Mouse (Mus musculus) liver, embryonic 15.5 days (tissue): Measurements from ENCODE around the gene Gpr12. TPM values are rescaled to one million over a fixed set of nuclear protein-coding genes. Genes with fewer than 3 reads are reported as not detected.
"Not testable (repeated sequence)": the region's sequence is repeated elsewhere in the genome, so short reads cannot be mapped to it uniquely, and the experiment has no call there.

ENCODE experiments used
- ATAC-seq: fragments of 200-750 bp; cut with Nextera tagmentation; 2 replicates; pipeline ENCODE4 v1.8.0; 2017; ENCODE audit warnings: moderate number of reproducible peaks, mild to moderate bottlenecking, moderate library complexity; ENCODE audit not compliant: insufficient read depth
- H3K27ac ChIP-seq: fragments of 300-500 bp; sonication (generic); replicated peaks from 2 replicates; pipeline ENCODE4 v1.5.1; 2015; ENCODE audit warnings: mild to moderate bottlenecking, inconsistent platforms
- H3K27me3 ChIP-seq: fragments of 300-500 bp; sonication (generic); 2 replicates; pipeline ENCODE4 v1.6.1; 2015; ENCODE audit warnings: mild to moderate bottlenecking, inconsistent platforms
- H3K36me3 ChIP-seq: fragments of 300-500 bp; sonication (generic); replicated peaks from 2 replicates; pipeline ENCODE4 v1.6.1; 2015; ENCODE audit warnings: moderate library complexity, mild to moderate bottlenecking, inconsistent platforms
- H3K4me1 ChIP-seq: fragments of 300-500 bp; sonication (generic); replicated peaks from 2 replicates; pipeline ENCODE4 v1.6.1; 2015; ENCODE audit warnings: inconsistent platforms
- H3K4me2 ChIP-seq: fragments of 300-500 bp; sonication (generic); 2 replicates; pipeline ENCODE4 v1.6.1; 2015; ENCODE audit warnings: moderate library complexity, mild to moderate bottlenecking, inconsistent platforms
- H3K4me3 ChIP-seq: fragments of 300-500 bp; sonication (generic); replicated peaks from 2 replicates; pipeline ENCODE4 v1.5.1; 2015; ENCODE audit warnings: mild to moderate bottlenecking, inconsistent platforms
- H3K9ac ChIP-seq: fragments of 300-500 bp; sonication (generic); 2 replicates; pipeline ENCODE4 v1.6.1; 2015; ENCODE audit warnings: moderate library complexity, mild to moderate bottlenecking, inconsistent platforms
- H3K9me3 ChIP-seq: fragments of 300-500 bp; sonication (generic); replicated peaks from 2 replicates; pipeline ENCODE4 v1.6.1; 2016; ENCODE audit warnings: inconsistent platforms
- WGBS: fragments of 180-500 bp; shearing (Covaris S2); methylation state at CpG from one replicate; pipeline ENCODE4 v1.1.7; 2015; ENCODE audit warnings: mixed read lengths; ENCODE audit not compliant: insufficient replicate concordance; 5-methylcytosine and 5-hydroxymethylcytosine counted together
- polyA plus RNA-seq: library from polyadenylated mRNA; unstranded; fragments of >200 nt; fragmentation: Nextera tagmentation; extraction: Ambion mirVana; gene quantifications from 2 replicates; pipeline ENCODE4 v1.2.1, GENCODE M21; 2015

Gene Gpr12
- polyA plus RNA-seq, 1 experiment from 2014 or later = 0.09 TPM

- H3K9ac ChIP-seq = no peak overlapping the region
- WGBS = 48% methylated on average over 8 of the region's 8 CpGs
Observed at GRCm38 (mm10) chr5:146586357-146587070, 1.5 kb upstream of the Gpr12 start.

GRCm38 (mm10) chr5:146585307-146585651 lies 240 bp upstream of the Gpr12 start:
- Histone ChIP-seq H3K9me3 (no peaks in the 10 kb centered on the region), H3K27ac (no peak overlapping the region), H3K36me3 (no peaks in the 10 kb centered on the region), H3K4me3 (no peak overlapping the region), H3K9ac (no peak overlapping the region), H3K27me3 (peaks cover 44% of the 10 kb centered on the region), H3K4me2 (peak overlapping the region; percentile 66), H3K4me1 (no peaks in the 10 kb centered on the region)
- 3% methylated on average over 10 of the region's 10 CpGs for WGBS
- no peak for ATAC-seq

More at GRCm38 (mm10) chr5:146586357-146587070, 1.5 kb upstream of the Gpr12 start:
- H3K4me1 ChIP-seq = no peaks in the 10 kb centered on the region
- H3K4me2 ChIP-seq = no peak overlapping the region
- ATAC-seq = no peak
- no peaks in the 10 kb centered on the region for H3K9me3 ChIP-seq
- peaks cover 44% of the 10 kb centered on the region for H3K27me3 ChIP-seq
- H3K36me3 ChIP-seq = no peaks in the 10 kb centered on the region
- H3K27ac ChIP-seq = no peak overlapping the region
- H3K4me3 ChIP-seq = no peak overlapping the region

GRCm38 (mm10) chr5:146584156-146584477 lies 922 bp downstream of the Gpr12 start:
- no peaks in the 10 kb centered on the region for H3K36me3 ChIP-seq
- peak overlapping the region; percentile 66 for H3K4me2 ChIP-seq
- no peaks in the 10 kb centered on the region for H3K9me3 ChIP-seq
- ATAC-seq = no peak
- H3K27ac ChIP-seq = no peak overlapping the region
- H3K9ac ChIP-seq = no peak overlapping the region
- peak overlapping the region; percentile 43 for H3K4me3 ChIP-seq
- WGBS = 4% methylated on average over 10 of the region's 10 CpGs
- peaks cover 44% of the 10 kb centered on the region for H3K27me3 ChIP-seq
- H3K4me1 ChIP-seq = no peaks in the 10 kb centered on the region

- Histone ChIP-seq H3K9me3 (no peaks in the 10 kb centered on the region; the same call in 1 of the 2 replicates), H3K4me2 (no peak overlapping the region), H3K4me1 (no peaks in the 10 kb centered on the region), H3K4me3 (no peak overlapping the region), H3K9ac (no peak overlapping the region), H3K27me3 (no peaks in the 10 kb centered on the region), H3K27ac (no peak overlapping the region), H3K36me3 (no peaks in the 10 kb centered on the region)
- ATAC-seq = no peak
- 61% methylated on average over 3 of the region's 3 CpGs for WGBS
Observed at GRCm38 (mm10) chr5:146576668-146577067, 8.4 kb downstream of the Gpr12 start.

GRCm38 (mm10) chr5:146572735-146573042 lies 12.3 kb downstream of the Gpr12 start:
- H3K9me3 ChIP-seq, H3K36me3 ChIP-seq, H3K9ac ChIP-seq, H3K27me3 ChIP-seq, H3K4me2 ChIP-seq, ATAC-seq, H3K4me1 ChIP-seq, H3K4me3 ChIP-seq, H3K27ac ChIP-seq: not testable (repeated sequence)
- WGBS = 66% methylated on average over 4 of the region's 4 CpGs

GRCm38 (mm10) chr5:146571830-146572734 lies 13.0 kb downstream of the Gpr12 start:
- H3K27me3 ChIP-seq, H3K27ac ChIP-seq, H3K36me3 ChIP-seq, H3K9ac ChIP-seq, H3K9me3 ChIP-seq, H3K4me2 ChIP-seq, H3K4me3 ChIP-seq, H3K4me1 ChIP-seq, ATAC-seq: not testable (repeated sequence)
- 52% methylated on average over 6 of the region's 6 CpGs for WGBS

- not testable (repeated sequence) for H3K9me3 ChIP-seq, H3K27ac ChIP-seq, H3K4me3 ChIP-seq, H3K27me3 ChIP-seq, H3K36me3 ChIP-seq, H3K9ac ChIP-seq, H3K4me1 ChIP-seq, H3K4me2 ChIP-seq, ATAC-seq
- WGBS = 49% methylated on average over 6 of the region's 6 CpGs
Observed at GRCm38 (mm10) chr5:146570179-146570578, 14.9 kb downstream of the Gpr12 start.

- ATAC-seq = no peak
- 44% methylated on average over 4 of the region's 4 CpGs for WGBS
- no peak overlapping the region for H3K27ac ChIP-seq
Observed at GRCm38 (mm10) chr5:146567054-146567453, 18.0 kb downstream of the Gpr12 start.

GRCm38 (mm10) chr5:146564259-146564658 lies 20.8 kb downstream of the Gpr12 start:
- 37% methylated on average over 1 of the region's 1 CpGs for WGBS

More at GRCm38 (mm10) chr5:146567054-146567453, 18.0 kb downstream of the Gpr12 start:
- Histone ChIP-seq H3K4me1 (no peaks in the 10 kb centered on the region), H3K27me3 (no peaks in the 10 kb centered on the region), H3K4me2 (no peak overlapping the region), H3K9me3 (no peaks in the 10 kb centered on the region), H3K36me3 (no peaks in the 10 kb centered on the region), H3K4me3 (no peak overlapping the region), H3K9ac (no peak overlapping the region)

GRCm38 (mm10) chr5:146555836-146556235 lies 29.2 kb downstream of the Gpr12 start, which contains the start of gene Gm3415:
Gene Gm3415 (plus strand): TSS chr5:146556136.
- H3K9me3 ChIP-seq, H3K4me1 ChIP-seq, H3K27me3 ChIP-seq, H3K27ac ChIP-seq, ATAC-seq, H3K4me2 ChIP-seq, H3K36me3 ChIP-seq, H3K9ac ChIP-seq, H3K4me3 ChIP-seq: not testable (repeated sequence)
- no CpG with 5 or more reads among the region's 3 CpGs for WGBS

More at GRCm38 (mm10) chr5:146564259-146564658, 20.8 kb downstream of the Gpr12 start:
- Histone ChIP-seq H3K4me1 (no peaks in the 10 kb centered on the region), H3K4me3 (no peak overlapping the region), H3K36me3 (no peaks in the 10 kb centered on the region), H3K9ac (no peak overlapping the region), H3K4me2 (no peak overlapping the region), H3K9me3 (no peaks in the 10 kb centered on the region), H3K27me3 (no peaks in the 10 kb centered on the region), H3K27ac (no peak overlapping the region)
- no peak for ATAC-seq

GRCm38 (mm10) chr5:146537347-146537746 lies 47.7 kb downstream of the Gpr12 start, which contains the start of gene Gm3409:
Gene Gm3409 (plus strand): TSS chr5:146537647.
- 53% methylated on average over 3 of the region's 3 CpGs for WGBS
- H3K9ac ChIP-seq = not testable (repeated sequence)

More at GRCm38 (mm10) chr5:146537347-146537746, 47.7 kb downstream of the Gpr12 start, which contains the start of gene Gm3409:
- not testable (repeated sequence) for H3K4me3 ChIP-seq, H3K4me1 ChIP-seq, H3K27me3 ChIP-seq, H3K36me3 ChIP-seq, ATAC-seq, H3K27ac ChIP-seq, H3K9me3 ChIP-seq, H3K4me2 ChIP-seq
